Mouse (Mus musculus) ES-E14 (cell line): ENCODE results near the gene Sft2d2.

Experiments used
- CHD2 ChIP-seq: IDR thresholded peaks from 2 replicates; pipeline ENCODE4 v1.6.1; 2014; ENCODE audit warnings: mild to moderate bottlenecking, low read depth, low read length, inconsistent platforms
- HCFC1 ChIP-seq: IDR thresholded peaks from 2 replicates; pipeline ENCODE4 v1.6.1; 2012; ENCODE audit warnings: low read length, inconsistent platforms, borderline replicate concordance; ENCODE audit not compliant: insufficient read depth
- MAFK ChIP-seq: IDR thresholded peaks from 2 replicates; pipeline ENCODE4 v1.6.1; 2014; ENCODE audit warnings: mild to moderate bottlenecking, low read depth, low read length, inconsistent platforms; ENCODE audit not compliant: insufficient read depth
- ZC3H11A ChIP-seq: IDR thresholded peaks from 2 replicates; pipeline ENCODE4 v1.6.1; 2012; ENCODE audit warnings: low read depth, mild to moderate bottlenecking, inconsistent platforms, low read length, borderline replicate concordance
- ZNF384 ChIP-seq: IDR thresholded peaks from 2 replicates; pipeline ENCODE4 v1.6.1; 2012; ENCODE audit warnings: low read depth, low read length, inconsistent platforms

DNA sequence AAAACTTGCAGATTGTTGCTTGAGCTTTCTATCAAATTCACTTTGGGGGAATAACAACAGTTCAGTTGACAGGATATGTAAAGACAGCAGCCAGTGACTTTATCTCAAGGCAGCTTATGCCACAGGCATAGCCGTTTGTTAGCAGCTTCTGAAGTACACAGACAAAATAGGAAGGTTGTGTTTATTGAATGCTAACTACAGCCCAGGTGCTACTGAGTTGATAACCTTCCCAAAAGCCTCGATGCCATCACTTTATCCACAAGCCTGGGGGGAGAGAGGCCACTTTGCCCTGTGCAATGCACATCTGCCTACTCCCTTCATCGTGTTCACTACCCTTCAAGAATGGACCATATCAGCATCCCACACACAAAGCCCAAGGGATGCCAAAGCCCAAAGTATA, 54.0 kb downstream of the Sft2d2 start:
- TF ChIP-seq MAFK (no peak), ZC3H11A (no peak), ZNF384 (no peak), CHD2 (no peak), HCFC1 (no peak)
